Mouse (Mus musculus) layer of hippocampus, postnatal 10 days (tissue): ENCODE measurements at regions not wholly inside any gene's neighbourhood (a gene's known extent, or its start where the extent isn't known, plus 50 kb on each side); places are given as distances from the start of the nearest gene placed in this dataset.

Experiments
- DNase-seq, 2 experiments: peaks; one replicate each; pipeline ENCODE4 v3.0.0; 2021; ENCODE audit warnings: low spot score in 2 of 2

- DNase-seq: no peak
These were observed 153.2 kb downstream of the Dusp6 start for GRCm38 (mm10) chr10:99416271-99416670.

GRCm38 (mm10) chr10:99416896-99417479 is 154.0 kb downstream of the Dusp6 start:
- DNase-seq: no peak

- no peak for DNase-seq
These were observed 154.6 kb downstream of the Dusp6 start for GRCm38 (mm10) chr10:99417591-99417990.

GRCm38 (mm10) chr10:99418497-99418896 is 155.5 kb downstream of the Dusp6 start:
- DNase-seq: no peak

GRCm38 (mm10) chr10:99419532-99419931 is 156.5 kb downstream of the Dusp6 start:
- no peak for DNase-seq

- no peak for DNase-seq
These were observed 160.4 kb downstream of the Dusp6 start for GRCm38 (mm10) chr10:99423406-99423805.

- DNase-seq: no peak
These were observed 162.2 kb downstream of the Dusp6 start for GRCm38 (mm10) chr10:99425265-99425664.

GRCm38 (mm10) chr10:99430175-99430574 is 167.1 kb downstream of the Dusp6 start:
- DNase-seq: no peak

GRCm38 (mm10) chr10:99430669-99431561 is 167.9 kb downstream of the Dusp6 start:
- no peak for DNase-seq

- DNase-seq: no peak
These were observed 174.0 kb downstream of the Dusp6 start for GRCm38 (mm10) chr10:99437060-99437459.

GRCm38 (mm10) chr10:99440169-99440568 is 177.1 kb downstream of the Dusp6 start:
- no peak for DNase-seq

GRCm38 (mm10) chr10:99441014-99441413 is 178.0 kb downstream of the Dusp6 start:
- DNase-seq: peak; percentile 35 to 36

GRCm38 (mm10) chr10:99441931-99442330 is 178.9 kb downstream of the Dusp6 start:
- no peak for DNase-seq

- DNase-seq: no peak
These were observed 180.6 kb downstream of the Dusp6 start for GRCm38 (mm10) chr10:99443453-99444170.

- no peak for DNase-seq
These were observed 187.9 kb downstream of the Dusp6 start for GRCm38 (mm10) chr10:99450714-99451625.

- no peak for DNase-seq
These were observed 188.8 kb downstream of the Dusp6 start for GRCm38 (mm10) chr10:99451639-99452417.

- DNase-seq: no peak
These were observed 193.1 kb downstream of the Dusp6 start for GRCm38 (mm10) chr10:99456180-99456579.

GRCm38 (mm10) chr10:99458047-99458446 is 195.0 kb downstream of the Dusp6 start:
- DNase-seq: no peak

GRCm38 (mm10) chr10:99459171-99459660 is 196.2 kb downstream of the Dusp6 start:
- DNase-seq: no peak

GRCm38 (mm10) chr10:99459823-99460361 is 196.9 kb downstream of the Dusp6 start:
- peak in 1 of 2 experiments; percentile 27 for DNase-seq
